Mouse (Mus musculus) E14TG2a.4 (cell line): ENCODE results near the gene Kansl1.
"Not testable (repeated sequence)": the region's sequence is repeated elsewhere in the genome, so short reads cannot be mapped to it uniquely, and the experiment has no call there.

Experiments used
- H3K27me3 ChIP-seq: 2 replicates; pipeline ENCODE4 v1.6.1; 2014; ENCODE audit warnings: low read length, control low read depth; ENCODE audit not compliant: insufficient read depth
- H3K36me3 ChIP-seq: 2 replicates; pipeline ENCODE4 v1.6.1; 2014; ENCODE audit warnings: low read length, control low read depth; ENCODE audit not compliant: insufficient read depth
- H3K4me1 ChIP-seq: replicated peaks from 2 replicates; pipeline ENCODE4 v1.6.1; 2014; ENCODE audit warnings: low read depth, low read length, control low read depth
- H3K4me3 ChIP-seq: replicated peaks from 2 replicates; pipeline ENCODE4 v1.5.1; 2014; ENCODE audit warnings: mild to moderate bottlenecking, low read length
- H3K9me3 ChIP-seq: 2 replicates; pipeline ENCODE4 v1.6.1; 2014; ENCODE audit warnings: low read length, control low read depth
- CTCF ChIP-seq: conservative IDR thresholded peaks from 2 replicates; pipeline ENCODE4 v1.5.1; 2014; ENCODE audit warnings: low read length
- NANOG ChIP-seq: IDR thresholded peaks from 2 replicates; pipeline ENCODE4 v1.6.1; 2014; ENCODE audit warnings: borderline replicate concordance, low read length, mixed read lengths
- POU5F1 ChIP-seq: IDR thresholded peaks from 2 replicates; pipeline ENCODE4 v1.6.1; 2014; ENCODE audit warnings: low read length, borderline replicate concordance

The Kansl1 gene

GRCm38 (mm10) chr11:104467698-104468097, 963 bp downstream of the Kansl1 start:
- H3K4me1 ChIP-seq: peaks cover 24% of the 10 kb centered on the region
- TF ChIP-seq CTCF (no peak), NANOG (no peak), POU5F1 (no peak)
- H3K27me3 ChIP-seq: no peaks in the 10 kb centered on the region
- no peak overlapping the region for H3K4me3 ChIP-seq
- H3K36me3 ChIP-seq: peaks cover 37% of the 10 kb centered on the region
- H3K9me3 ChIP-seq: no peaks in the 10 kb centered on the region

GRCm38 (mm10) chr11:104461551-104461950, 7.1 kb downstream of the Kansl1 start:
- Histone ChIP-seq H3K4me3 (no peak overlapping the region), H3K9me3 (no peaks in the 10 kb centered on the region), H3K36me3 (peaks cover 45% of the 10 kb centered on the region), H3K4me1 (peaks cover 10% of the 10 kb centered on the region; the same call in 1 of the 2 replicates), H3K27me3 (no peaks in the 10 kb centered on the region)
- TF ChIP-seq POU5F1: no peak
- TF ChIP-seq CTCF: peak; percentile 84
- TF ChIP-seq NANOG: no peak

GRCm38 (mm10) chr11:104459671-104460070, 9.0 kb downstream of the Kansl1 start:
- Histone ChIP-seq H3K4me3 (no peak overlapping the region), H3K27me3 (no peaks in the 10 kb centered on the region), H3K36me3 (peaks cover 34% of the 10 kb centered on the region), H3K4me1 (peaks cover 14% of the 10 kb centered on the region; the same call in 1 of the 2 replicates), H3K9me3 (no peaks in the 10 kb centered on the region)
- no peak for TF ChIP-seq POU5F1
- TF ChIP-seq NANOG: no peak
- no peak for TF ChIP-seq CTCF

GRCm38 (mm10) chr11:104458507-104458906, 10.2 kb downstream of the Kansl1 start:
- Histone ChIP-seq H3K9me3 (no peaks in the 10 kb centered on the region), H3K4me1 (peaks cover 10% of the 10 kb centered on the region; the same call in 1 of the 2 replicates), H3K27me3 (no peaks in the 10 kb centered on the region), H3K4me3 (no peak overlapping the region), H3K36me3 (peaks cover 22% of the 10 kb centered on the region)
- TF ChIP-seq NANOG (no peak), CTCF (no peak), POU5F1 (no peak)

GRCm38 (mm10) chr11:104452709-104453108, 16.0 kb downstream of the Kansl1 start:
- no peaks in the 10 kb centered on the region for H3K9me3 ChIP-seq
- peaks cover 12% of the 10 kb centered on the region; the same call in 1 of the 2 replicates for H3K4me1 ChIP-seq
- no peak for TF ChIP-seq CTCF
- TF ChIP-seq NANOG: no peak
- TF ChIP-seq POU5F1: no peak
- no peaks in the 10 kb centered on the region for H3K36me3 ChIP-seq
- no peaks in the 10 kb centered on the region for H3K27me3 ChIP-seq
- H3K4me3 ChIP-seq: no peak overlapping the region

GRCm38 (mm10) chr11:104451239-104451638, 17.4 kb downstream of the Kansl1 start:
- no peak overlapping the region for H3K4me3 ChIP-seq
- H3K27me3 ChIP-seq: no peaks in the 10 kb centered on the region
- TF ChIP-seq CTCF: peak; percentile 51
- no peak for TF ChIP-seq POU5F1
- no peaks in the 10 kb centered on the region for H3K9me3 ChIP-seq
- peaks cover 4% of the 10 kb centered on the region; the same call in 1 of the 2 replicates for H3K36me3 ChIP-seq
- 0 out of 2 replicates have a peak, but pooled peaks cover 12% of the 10 kb centered on the region for H3K4me1 ChIP-seq

GRCm38 (mm10) chr11:104448499-104448898, 20.2 kb downstream of the Kansl1 start:
- H3K27me3 ChIP-seq, H3K36me3 ChIP-seq, H3K9me3 ChIP-seq, H3K4me3 ChIP-seq: not testable (repeated sequence)
- H3K4me1 ChIP-seq: peaks cover 28% of the 10 kb centered on the region

GRCm38 (mm10) chr11:104445538-104445937, 23.1 kb downstream of the Kansl1 start:
- Histone ChIP-seq H3K4me3 (no peak overlapping the region), H3K36me3 (peaks cover 6% of the 10 kb centered on the region; the same call in 1 of the 2 replicates), H3K27me3 (no peaks in the 10 kb centered on the region), H3K9me3 (no peaks in the 10 kb centered on the region), H3K4me1 (peaks cover 33% of the 10 kb centered on the region)
- no peak for TF ChIP-seq POU5F1
- no peak for TF ChIP-seq CTCF
- TF ChIP-seq NANOG: no peak

- Histone ChIP-seq H3K27me3 (no peaks in the 10 kb centered on the region), H3K9me3 (no peaks in the 10 kb centered on the region), H3K36me3 (peaks cover 6% of the 10 kb centered on the region; the same call in 1 of the 2 replicates), H3K4me3 (no peak overlapping the region), H3K4me1 (peaks cover 33% of the 10 kb centered on the region)
- TF ChIP-seq POU5F1: no peak
- TF ChIP-seq NANOG: no peak
- TF ChIP-seq CTCF: no peak
Measured at GRCm38 (mm10) chr11:104445044-104445443, 23.6 kb downstream of the Kansl1 start.
